ENCODE assay signal across 12 mouse cellular contexts in the genomic region with DNA sequence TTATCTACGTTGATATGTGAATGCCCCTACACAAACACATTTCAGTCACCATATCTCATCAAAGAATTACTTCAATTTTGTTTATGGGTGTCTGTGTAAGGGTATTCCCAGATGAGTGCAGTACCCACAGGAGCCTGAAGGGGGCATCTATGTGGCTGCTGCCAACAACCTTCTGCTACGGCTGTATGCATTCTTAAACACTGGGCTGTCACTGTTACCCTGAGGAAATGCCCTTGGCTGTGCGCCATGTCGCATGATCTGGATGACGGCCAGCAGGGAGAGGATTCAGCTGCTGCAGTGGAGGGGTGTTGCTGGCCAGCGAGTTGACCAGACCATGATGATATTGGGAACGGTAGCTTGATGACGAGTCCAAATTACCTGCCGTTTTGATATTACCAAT.
A peak's percentile ranks its signal among the peaks of the same experiment; 100 is the strongest.
DNase-seq lines count a peak whose midpoint lies in the region; ATAC-seq and TF ChIP-seq lines count a peak whose summit lies in the region.
"Had no signal": no experiment of that assay in that cellular context is flagged by ENCODE, and none has a peak within 500 bp of the region (broad histone marks: within the 10 kb centered on the region; RNA-seq: fewer than 3 reads in every experiment).

No protein-coding gene starts in this region.

- intact Hi-C loops in left cerebral cortex, postnatal 14 days (cut with DNase I), result no loop called here

- H3K4me2 ChIP-seq in heart, embryonic 15.5 days, result no peak overlapping the region
- no peak overlapping the region for H3K4me2 ChIP-seq in heart, embryonic 11.5 days
- H3K4me2 ChIP-seq in lung, embryonic 14.5 days, result no peak overlapping the region
- no peak overlapping the region for H3K4me2 ChIP-seq in liver, postnatal 0 days (ENCODE audit: low read depth, low read length)
- H3K4me2 ChIP-seq: neural tube, embryonic 13.5 days had no signal

- WGBS in heart, embryonic 15.5 days, result 67% methylated on average over 9 of the region's 9 CpGs
- 80% methylated on average over 9 of the region's 9 CpGs for WGBS in heart, embryonic 11.5 days (ENCODE audit: insufficient replicate concordance)
- WGBS in lung, embryonic 14.5 days, result 50% methylated on average over 9 of the region's 9 CpGs
- 81% methylated on average over 9 of the region's 9 CpGs for WGBS in liver, postnatal 0 days (ENCODE audit: insufficient replicate concordance)

- no peaks in the 10 kb centered on the region for H3K4me1 ChIP-seq in heart, embryonic 15.5 days (replicated peaks)
- no peaks in the 10 kb centered on the region for H3K4me1 ChIP-seq in heart, embryonic 11.5 days (ENCODE audit: control insufficient read depth, insufficient read depth, low read length)
- H3K4me1 ChIP-seq in lung, embryonic 14.5 days (ENCODE audit: insufficient read depth), result no peaks in the 10 kb centered on the region
- H3K4me1 ChIP-seq in liver, postnatal 0 days (ENCODE audit: insufficient read depth), result no peaks in the 10 kb centered on the region
- H3K4me1 ChIP-seq: neural tube, embryonic 13.5 days had no signal

- no peaks in the 10 kb centered on the region for H3K27me3 ChIP-seq in heart, embryonic 15.5 days
- H3K27me3 ChIP-seq in heart, embryonic 11.5 days (ENCODE audit: control insufficient read depth, insufficient read depth, low read length), result no peaks in the 10 kb centered on the region
- no peaks in the 10 kb centered on the region for H3K27me3 ChIP-seq in lung, embryonic 14.5 days (ENCODE audit: insufficient read depth, low read length)
- H3K27me3 ChIP-seq in liver, postnatal 0 days (ENCODE audit: insufficient read depth, low read length), result no peaks in the 10 kb centered on the region
- H3K27me3 ChIP-seq: neural tube, embryonic 13.5 days had no signal

- H3K9me3 ChIP-seq in heart, embryonic 15.5 days (replicated peaks), result no peaks in the 10 kb centered on the region
- H3K9me3 ChIP-seq in heart, embryonic 11.5 days (replicated peaks; ENCODE audit: control insufficient read depth, low read length), result no peaks in the 10 kb centered on the region
- H3K9me3 ChIP-seq in lung, embryonic 14.5 days (ENCODE audit: low read depth, low read length), result no peaks in the 10 kb centered on the region
- H3K9me3 ChIP-seq in liver, postnatal 0 days (ENCODE audit: low read length), result no peaks in the 10 kb centered on the region
- H3K9me3 ChIP-seq: neural tube, embryonic 13.5 days had no signal

- no peak for TF ChIP-seq EP300 in liver, postnatal 0 days (IDR thresholded peaks at IDR 0.05; ENCODE audit: low read depth)

- peak; percentile 73 for TF ChIP-seq CTCF in lung, embryonic 14.5 days (IDR thresholded peaks at IDR 0.05; ENCODE audit: low read depth)
- TF ChIP-seq CTCF in liver, postnatal 0 days (IDR thresholded peaks at IDR 0.05; ENCODE audit: low read depth), result no peak

- DNase-seq in lung, embryonic 14.5 days, result peak; percentile 95
- no peak for DNase-seq in lung, adult 18-20 months
- peak; percentile 19 to 30 for DNase-seq in adrenal gland, postnatal 4 days (ENCODE audit: low spot score in 2 of 2)
- peak; percentile 18 for DNase-seq in liver, postnatal 0 days
- DNase-seq in embryo, embryonic 10.5 days (ENCODE audit: low spot score), result no peak
- DNase-seq in left cerebral cortex, postnatal 14 days (ENCODE audit: low spot score in 2 of 2), result no peak
- DNase-seq: gastrocnemius, postnatal 36 days; spleen, adult 18-20 months; thymus, postnatal 25 days had no signal

- ATAC-seq in heart, embryonic 15.5 days (replicated peaks; ENCODE audit: insufficient number of reproducible peaks, insufficient read depth, low FRiP score, low read depth), result peak; percentile 62; the same call in 1 of the 2 replicates
- no peak for ATAC-seq in heart, embryonic 11.5 days (replicated peaks; ENCODE audit: insufficient number of reproducible peaks, low FRiP score, low TSS enrichment)
- peak; percentile 93 for ATAC-seq in lung, embryonic 14.5 days (ENCODE audit: insufficient read depth)
- ATAC-seq in liver, postnatal 0 days, result no peak

- H3K9ac ChIP-seq in heart, embryonic 15.5 days, result no peak overlapping the region
- no peak overlapping the region for H3K9ac ChIP-seq in heart, embryonic 11.5 days (ENCODE audit: low read depth, low read length)
- H3K9ac ChIP-seq in lung, embryonic 14.5 days, result no peak overlapping the region
- H3K9ac ChIP-seq in liver, postnatal 0 days (replicated peaks), result no peak overlapping the region
- H3K9ac ChIP-seq: neural tube, embryonic 13.5 days had no signal

- no peak overlapping the region for H3K4me3 ChIP-seq in heart, embryonic 15.5 days
- H3K4me3 ChIP-seq in heart, embryonic 11.5 days (ENCODE audit: low read depth, low read length), result no peak overlapping the region
- H3K4me3 ChIP-seq in lung, embryonic 14.5 days (ENCODE audit: low read depth, low read length), result no peak overlapping the region
- no peak overlapping the region for H3K4me3 ChIP-seq in liver, postnatal 0 days (ENCODE audit: low read depth, low read length)
- H3K4me3 ChIP-seq: neural tube, embryonic 13.5 days had no signal

- H3K36me3 ChIP-seq in heart, embryonic 15.5 days, result no peaks in the 10 kb centered on the region
- no peaks in the 10 kb centered on the region for H3K36me3 ChIP-seq in heart, embryonic 11.5 days (ENCODE audit: control insufficient read depth, insufficient read depth, low read length)
- no peaks in the 10 kb centered on the region for H3K36me3 ChIP-seq in lung, embryonic 14.5 days (ENCODE audit: insufficient read depth)
- H3K36me3 ChIP-seq in liver, postnatal 0 days (replicated peaks; ENCODE audit: insufficient read depth, low read length), result no peaks in the 10 kb centered on the region
- H3K36me3 ChIP-seq: neural tube, embryonic 13.5 days had no signal

- H3K27ac ChIP-seq in heart, embryonic 15.5 days, result no peak overlapping the region
- H3K27ac ChIP-seq in heart, embryonic 11.5 days (ENCODE audit: low read depth, low read length), result no peak overlapping the region
- no peak overlapping the region for H3K27ac ChIP-seq in lung, embryonic 14.5 days (ENCODE audit: low read depth)
- H3K27ac ChIP-seq in liver, postnatal 0 days (ENCODE audit: low read depth), result no peak overlapping the region
- H3K27ac ChIP-seq: neural tube, embryonic 13.5 days had no signal

Comparison
In these comparisons a context has a peak if more than half of its experiments do, and no peak if none do; other contexts are left out.
1. ATAC-seq: peak in heart, embryonic 15.5 days (single experiment) and lung, embryonic 14.5 days (single experiment); none in heart, embryonic 11.5 days (single experiment) and liver, postnatal 0 days (single experiment).
2. DNase-seq: peak in lung, embryonic 14.5 days (single experiment), adrenal gland, postnatal 4 days (2 of 2) and liver, postnatal 0 days (single experiment); none in lung, adult 18-20 months (0 of 2), embryo, embryonic 10.5 days (single experiment) and left cerebral cortex, postnatal 14 days (0 of 2).